9 mouse cellular contexts compared by ENCODE assay signal in the genomic region with DNA sequence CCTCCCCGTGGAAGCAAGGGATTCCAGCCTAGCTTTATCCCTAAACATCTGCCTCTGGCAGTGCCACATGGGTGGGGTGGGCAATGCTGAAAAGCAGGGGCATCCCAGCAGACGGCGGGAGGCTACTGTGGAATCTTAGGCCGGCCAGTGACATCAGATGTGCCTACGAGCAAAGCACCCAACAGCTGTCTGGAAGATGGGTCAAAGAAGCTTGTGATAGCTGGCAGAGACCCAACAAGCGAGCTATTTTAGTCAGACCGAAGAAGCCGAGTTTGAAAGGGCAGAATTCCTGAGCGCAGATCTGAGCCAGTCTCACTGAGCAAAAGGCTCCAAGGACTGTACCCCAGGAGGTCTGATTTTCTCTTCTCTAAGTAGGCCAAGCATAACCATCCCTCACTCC.
DNase-seq lines count a peak whose midpoint lies in the region; ATAC-seq and TF ChIP-seq lines count a peak whose summit lies in the region.
"Had no signal": no experiment of that assay in that cellular context is flagged by ENCODE, and none has a peak within 500 bp of the region (broad histone marks: within the 10 kb centered on the region; RNA-seq: fewer than 3 reads in every experiment).

No protein-coding gene starts in this region.

- H3K9me3 ChIP-seq in kidney, embryonic 16.5 days (ENCODE audit: low read length) = peaks cover 10% of the 10 kb centered on the region; the same call in 1 of the 2 replicates
- H3K9me3 ChIP-seq in liver, postnatal 0 days (ENCODE audit: low read length) = peaks cover 5% of the 10 kb centered on the region; the same call in 1 of the 2 replicates
- H3K9me3 ChIP-seq in midbrain, embryonic 13.5 days = no peaks in the 10 kb centered on the region

- H3K4me2 ChIP-seq in kidney, embryonic 16.5 days (replicated peaks; ENCODE audit: low read depth, low read length) = no peak overlapping the region
- no peak overlapping the region for H3K4me2 ChIP-seq in liver, postnatal 0 days (ENCODE audit: low read depth, low read length)
- no peak overlapping the region for H3K4me2 ChIP-seq in midbrain, embryonic 13.5 days (replicated peaks)
- H3K4me2 ChIP-seq: embryonic facial prominence, embryonic 12.5 days had no signal

- no peaks in the 10 kb centered on the region for H3K36me3 ChIP-seq in kidney, embryonic 16.5 days (ENCODE audit: insufficient read depth, low read length)
- no peaks in the 10 kb centered on the region for H3K36me3 ChIP-seq in liver, postnatal 0 days (replicated peaks; ENCODE audit: insufficient read depth, low read length)
- H3K36me3 ChIP-seq in midbrain, embryonic 13.5 days = no peaks in the 10 kb centered on the region
- H3K36me3 ChIP-seq: embryonic facial prominence, embryonic 12.5 days had no signal

- whole genome bisulfite sequencing in kidney, embryonic 16.5 days = 74% methylated on average over 9 of the region's 9 CpGs
- WGBS in liver, postnatal 0 days (ENCODE audit: insufficient replicate concordance) = 81% methylated on average over 9 of the region's 9 CpGs
- 70% methylated on average over 9 of the region's 9 CpGs for WGBS in midbrain, embryonic 13.5 days

- H3K9ac ChIP-seq in kidney, embryonic 16.5 days (replicated peaks; ENCODE audit: low read length) = no peak overlapping the region
- no peak overlapping the region for H3K9ac ChIP-seq in liver, postnatal 0 days (replicated peaks)
- H3K9ac ChIP-seq in midbrain, embryonic 13.5 days (replicated peaks) = no peak overlapping the region
- H3K9ac ChIP-seq: embryonic facial prominence, embryonic 12.5 days had no signal

- no peak for TF ChIP-seq EP300 in liver, postnatal 0 days (IDR thresholded peaks at IDR 0.05; ENCODE audit: low read depth)

- TF ChIP-seq CTCF in liver, postnatal 0 days (IDR thresholded peaks at IDR 0.05; ENCODE audit: low read depth) = no peak

- no peaks in the 10 kb centered on the region for H3K27me3 ChIP-seq in kidney, embryonic 16.5 days (ENCODE audit: insufficient read depth, low read length)
- H3K27me3 ChIP-seq in liver, postnatal 0 days (ENCODE audit: insufficient read depth, low read length) = no peaks in the 10 kb centered on the region
- H3K27me3 ChIP-seq in midbrain, embryonic 13.5 days = peaks cover 59% of the 10 kb centered on the region

- H3K27ac ChIP-seq in kidney, embryonic 16.5 days (ENCODE audit: low read length) = no peak overlapping the region
- H3K27ac ChIP-seq in liver, postnatal 0 days (ENCODE audit: low read depth) = no peak overlapping the region
- no peak overlapping the region for H3K27ac ChIP-seq in midbrain, embryonic 13.5 days
- H3K27ac ChIP-seq: embryonic facial prominence, embryonic 12.5 days had no signal

- ATAC-seq in kidney, embryonic 16.5 days (ENCODE audit: low FRiP score, low TSS enrichment) = no peak
- no peak for ATAC-seq in liver, postnatal 0 days
- ATAC-seq in midbrain, embryonic 13.5 days = no peak

- H3K4me3 ChIP-seq in kidney, embryonic 16.5 days (ENCODE audit: low read length) = no peak overlapping the region
- no peak overlapping the region for H3K4me3 ChIP-seq in liver, postnatal 0 days (ENCODE audit: low read depth, low read length)
- H3K4me3 ChIP-seq in midbrain, embryonic 13.5 days (replicated peaks) = no peak overlapping the region
- H3K4me3 ChIP-seq: embryonic facial prominence, embryonic 12.5 days had no signal

- intact Hi-C loops in heart, postnatal 25 days (cut with DNase I) = no loop called here

- H3K4me1 ChIP-seq in kidney, embryonic 16.5 days (ENCODE audit: insufficient read depth, low read length) = peaks cover 20% of the 10 kb centered on the region
- peaks cover 7% of the 10 kb centered on the region; the same call in 1 of the 2 replicates for H3K4me1 ChIP-seq in liver, postnatal 0 days (ENCODE audit: insufficient read depth)
- peaks cover 36% of the 10 kb centered on the region for H3K4me1 ChIP-seq in midbrain, embryonic 13.5 days (replicated peaks)

- DNase-seq in kidney, adult 18-20 months = peak; percentile 49
- DNase-seq in adrenal gland, adult 18-20 months (ENCODE audit: low spot score in 2 of 2) = peak; percentile 29 to 34
- peak; percentile 46 to 61 for DNase-seq in cerebellum, postnatal 36 days
- peak; percentile 10 for DNase-seq in heart, postnatal 25 days (ENCODE audit: low spot score)
- DNase-seq in lung, postnatal 4 days = peak; percentile 64 to 66
- no peak for DNase-seq in liver, postnatal 0 days
